Mouse (Mus musculus) lung, postnatal 0 days (tissue): ENCODE data around the gene Zbtb16. TPM values are rescaled to one million over a fixed set of nuclear protein-coding genes. Genes with fewer than 3 reads are reported as not detected.
A peak's percentile ranks its signal among the peaks of the same experiment; 100 is the strongest.

Source experiments
- ATAC-seq: fragments of 200-750 bp; cut with Nextera tagmentation; 2 replicates; pipeline ENCODE4 v1.8.0; 2017; ENCODE audit warnings: moderate library complexity
- DNase-seq: peaks from one replicate; pipeline ENCODE4 v3.0.0-alpha.2; 2016; ENCODE audit warnings: low spot score
- H3K27ac ChIP-seq: fragments of 300-500 bp; sonication (generic); 2 replicates; pipeline ENCODE4 v1.5.1; 2014; ENCODE audit warnings: antibody characterized with exemption, mild to moderate bottlenecking, low read length, mixed read lengths
- H3K27me3 ChIP-seq: fragments of 300-500 bp; sonication (generic); replicated peaks from 2 replicates; pipeline ENCODE4 v1.6.1; 2014; ENCODE audit warnings: low read length, mixed read lengths; ENCODE audit not compliant: insufficient read depth
- H3K36me3 ChIP-seq: fragments of 300-500 bp; sonication (generic); 2 replicates; pipeline ENCODE4 v1.6.1; 2014; ENCODE audit warnings: low read length, mixed read lengths; ENCODE audit not compliant: insufficient read depth
- H3K4me1 ChIP-seq: fragments of 300-500 bp; sonication (generic); 2 replicates; pipeline ENCODE4 v1.6.1; 2014; ENCODE audit warnings: antibody characterized with exemption, low read depth, low read length, mixed read lengths; ENCODE audit not compliant: insufficient read depth
- H3K4me2 ChIP-seq: fragments of 300-500 bp; sonication (generic); replicated peaks from 2 replicates; pipeline ENCODE4 v1.6.1; 2014; ENCODE audit warnings: low read depth, mild to moderate bottlenecking, low read length, moderate library complexity, mixed read lengths
- H3K4me3 ChIP-seq: fragments of 300-500 bp; sonication (generic); 2 replicates; pipeline ENCODE4 v1.5.1; 2014; ENCODE audit warnings: low read depth, low read length
- H3K9ac ChIP-seq: fragments of 300-500 bp; sonication (generic); replicated peaks from 2 replicates; pipeline ENCODE4 v1.6.1; 2014; ENCODE audit warnings: low read depth, mild to moderate bottlenecking
- H3K9me3 ChIP-seq: fragments of 300-500 bp; sonication (generic); 2 replicates; pipeline ENCODE4 v1.6.1; 2016; ENCODE audit warnings: low read length, mixed read lengths
- CTCF ChIP-seq: IDR thresholded peaks from 2 replicates; pipeline ENCODE4 v1.5.1; 2016; ENCODE audit warnings: antibody characterized with exemption, mild to moderate bottlenecking
- EP300 ChIP-seq: IDR thresholded peaks from 2 replicates; pipeline ENCODE4 v1.6.1; 2016; ENCODE audit warnings: antibody characterized with exemption, mild to moderate bottlenecking, control low read depth
- WGBS: fragments of 180-500 bp; shearing (Covaris S2); extraction: QIAGEN DNeasy Blood & Tissue Kit; methylation state at CpG from one replicate; pipeline ENCODE4 v1.1.7; 2014; 5-methylcytosine and 5-hydroxymethylcytosine counted together
- polyA plus RNA-seq: library from polyadenylated mRNA; unstranded; fragments of >200 nt; fragmentation: Nextera tagmentation; extraction: Ambion mirVana; gene quantifications from 2 replicates; pipeline ENCODE4 v1.2.1, GENCODE M21; 2015

Gene Zbtb16
- polyA plus RNA-seq, 1 experiment from 2014 or later: 19.7 TPM

- Histone ChIP-seq H3K27me3 (no peaks in the 10 kb centered on the region), H3K36me3 (no peaks in the 10 kb centered on the region), H3K27ac (peak overlapping the region; percentile 62; the same call in 1 of the 2 replicates), H3K4me2 (no peak overlapping the region), H3K4me3 (no peak overlapping the region), H3K9ac (no peak overlapping the region), H3K9me3 (no peaks in the 10 kb centered on the region), H3K4me1 (peaks cover 74% of the 10 kb centered on the region)
- no peak for DNase-seq
- no peak for TF ChIP-seq CTCF
- TF ChIP-seq EP300: peak; percentile 87
- WGBS: 61% methylated on average over 3 of the region's 3 CpGs
- ATAC-seq: peak; percentile 22
Measured at GRCm38 (mm10) chr9:48729471-48729870, 106.6 kb downstream of the Zbtb16 start.

GRCm38 (mm10) chr9:48728731-48729123, 107.3 kb downstream of the Zbtb16 start:
- Histone ChIP-seq H3K27ac (peak overlapping the region; percentile 62; the same call in 1 of the 2 replicates), H3K4me3 (no peak overlapping the region), H3K4me1 (peaks cover 71% of the 10 kb centered on the region), H3K36me3 (no peaks in the 10 kb centered on the region), H3K9me3 (no peaks in the 10 kb centered on the region), H3K27me3 (no peaks in the 10 kb centered on the region), H3K9ac (no peak overlapping the region), H3K4me2 (no peak overlapping the region)
- 76% methylated on average over 13 of the region's 13 CpGs for WGBS
- no peak for DNase-seq
- TF ChIP-seq CTCF: no peak
- ATAC-seq: no peak

GRCm38 (mm10) chr9:48728083-48728730, 107.8 kb downstream of the Zbtb16 start:
- Histone ChIP-seq H3K4me3 (no peak overlapping the region), H3K9ac (no peak overlapping the region), H3K27me3 (no peaks in the 10 kb centered on the region), H3K27ac (peak overlapping the region; percentile 62), H3K4me1 (peaks cover 66% of the 10 kb centered on the region), H3K4me2 (no peak overlapping the region), H3K9me3 (no peaks in the 10 kb centered on the region), H3K36me3 (no peaks in the 10 kb centered on the region)
- ATAC-seq (no peak), DNase-seq (peak; percentile 47)
- TF ChIP-seq EP300: no peak
- no peak for TF ChIP-seq CTCF
- 43% methylated on average over 10 of the region's 10 CpGs for WGBS

DNA sequence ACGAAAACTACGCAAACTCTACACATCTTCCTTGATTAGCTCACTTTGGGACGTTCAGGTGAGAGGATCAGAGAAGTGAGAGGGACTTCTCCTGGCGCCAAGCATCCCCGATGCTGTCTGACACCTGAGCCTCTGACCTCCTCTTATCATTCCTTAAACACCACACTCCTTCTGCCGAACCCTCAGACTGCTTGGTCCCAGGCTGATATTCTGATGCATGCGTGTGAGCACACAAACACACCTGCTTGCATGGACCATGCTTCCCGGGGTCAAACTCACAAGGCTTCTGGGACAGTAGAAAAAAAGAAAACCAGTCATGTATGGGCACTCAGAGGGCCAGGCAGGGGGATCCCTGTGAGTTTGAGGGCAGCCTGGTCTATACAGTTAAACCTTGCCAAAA, 109.7 kb downstream of the Zbtb16 start:
- peak overlapping the region; percentile 99; the same call in 1 of the 2 replicates for H3K27ac ChIP-seq
- H3K4me3 ChIP-seq: no peak overlapping the region
- H3K9me3 ChIP-seq: no peaks in the 10 kb centered on the region
- H3K9ac ChIP-seq: no peak overlapping the region
- ATAC-seq: no peak
- no peaks in the 10 kb centered on the region for H3K36me3 ChIP-seq
- no peaks in the 10 kb centered on the region for H3K27me3 ChIP-seq
- no peak for TF ChIP-seq CTCF
- no peak for TF ChIP-seq EP300
- 66% methylated on average over 8 of the region's 8 CpGs for WGBS
- peaks cover 62% of the 10 kb centered on the region for H3K4me1 ChIP-seq
- no peak for DNase-seq
- no peak overlapping the region for H3K4me2 ChIP-seq

DNA sequence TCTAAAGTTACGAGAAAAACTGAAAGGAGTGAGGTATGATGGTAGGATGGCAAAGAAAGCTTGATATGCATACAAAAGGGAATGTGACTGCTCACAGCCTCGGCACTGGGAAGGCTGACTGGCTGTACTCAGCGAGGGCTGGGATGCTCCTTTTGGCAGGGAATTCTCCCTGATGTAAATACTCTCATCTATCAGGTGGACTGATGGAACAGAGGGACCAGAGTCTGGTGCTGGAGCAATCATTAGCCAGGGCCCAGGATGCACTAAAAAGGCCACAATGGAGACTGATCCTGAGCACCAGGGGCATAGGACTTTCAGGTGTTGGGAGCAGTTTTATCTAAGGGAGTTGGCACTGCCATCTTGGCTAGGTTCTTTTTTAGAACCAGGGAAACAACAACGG, 110.1 kb downstream of the Zbtb16 start:
- no peaks in the 10 kb centered on the region for H3K36me3 ChIP-seq
- 78% methylated on average over 4 of the region's 4 CpGs for WGBS
- ATAC-seq: no peak

GRCm38 (mm10) chr9:48725161-48725560, 110.9 kb downstream of the Zbtb16 start:
- H3K27me3 ChIP-seq: no peaks in the 10 kb centered on the region
- peaks cover 59% of the 10 kb centered on the region for H3K4me1 ChIP-seq
- H3K36me3 ChIP-seq: no peaks in the 10 kb centered on the region
- H3K4me2 ChIP-seq: no peak overlapping the region
- WGBS: 92% methylated on average over 6 of the region's 6 CpGs
- no peak for TF ChIP-seq CTCF
- no peak for TF ChIP-seq EP300
- peak overlapping the region; percentile 99 for H3K27ac ChIP-seq
- H3K4me3 ChIP-seq: no peak overlapping the region
- H3K9me3 ChIP-seq: no peaks in the 10 kb centered on the region
- H3K9ac ChIP-seq: no peak overlapping the region
- ATAC-seq (no peak), DNase-seq (no peak)

More for the DNA sequence above, 110.1 kb downstream of the Zbtb16 start:
- no peak overlapping the region for H3K4me2 ChIP-seq
- H3K27ac ChIP-seq: peak overlapping the region; percentile 99
- H3K27me3 ChIP-seq: no peaks in the 10 kb centered on the region
- no peak overlapping the region for H3K9ac ChIP-seq
- DNase-seq: no peak
- H3K9me3 ChIP-seq: no peaks in the 10 kb centered on the region
- peaks cover 62% of the 10 kb centered on the region for H3K4me1 ChIP-seq
- no peak for TF ChIP-seq CTCF
- TF ChIP-seq EP300: no peak
- no peak overlapping the region for H3K4me3 ChIP-seq
